Mouse (Mus musculus) erythroblast, embryonic 14.5 days (primary cell): Measurements from ENCODE around the gene Zfp777.

ENCODE experiments used
- GATA1 ChIP-seq: IDR thresholded peaks from 2 replicates; pipeline ENCODE4 v1.6.1; 2012; ENCODE audit warnings: low read length, inconsistent platforms, mixed read lengths
- TAL1 ChIP-seq: IDR thresholded peaks from 3 replicates; pipeline ENCODE4 v1.6.1; 2012; ENCODE audit warnings: low read length, inconsistent platforms, mixed read lengths

DNA sequence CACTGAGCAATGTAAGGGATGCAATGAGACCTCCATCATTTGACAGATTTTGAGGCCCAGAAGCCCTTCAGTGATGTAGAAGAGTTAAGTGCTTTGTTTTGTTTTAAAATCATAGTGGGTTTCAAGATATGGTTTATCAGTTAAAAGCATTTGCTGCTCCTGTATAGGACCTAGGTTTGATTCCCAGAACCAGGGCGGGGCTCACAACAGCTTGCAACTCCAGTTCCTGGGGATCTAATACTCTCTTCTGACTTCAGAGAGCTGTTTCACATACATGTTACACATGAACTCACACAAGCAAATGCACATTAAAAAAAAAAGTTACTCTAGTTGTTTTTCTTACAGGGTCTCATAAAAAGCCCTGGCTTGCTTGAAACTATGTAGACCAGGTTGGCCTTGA, 12.2 kb upstream of the Zfp777 start:
- TF ChIP-seq GATA1 (no peak), TAL1 (no peak)
